Mouse (Mus musculus) urinary bladder, adult 18-20 months (tissue): ENCODE results near the gene Daam2.

Source experiments
- DNase-seq, 2 experiments: peaks; one replicate each; pipeline ENCODE4 v3.0.0; 2022; ENCODE audit warnings: low spot score in 2 of 2, mixed read lengths in 2 of 2

Gene Daam2

GRCm38 (mm10) chr17:49531661-49532060 lies 32.5 kb downstream of the Daam2 start:
- no peak for DNase-seq

GRCm38 (mm10) chr17:49530215-49530614 lies 33.9 kb downstream of the Daam2 start:
- DNase-seq = peak in 1 of 2 experiments; percentile 5

GRCm38 (mm10) chr17:49528503-49529205 lies 35.5 kb downstream of the Daam2 start:
- no peak for DNase-seq

GRCm38 (mm10) chr17:49528033-49528432 lies 36.1 kb downstream of the Daam2 start:
- DNase-seq = no peak

GRCm38 (mm10) chr17:49526566-49526965 lies 37.6 kb downstream of the Daam2 start:
- DNase-seq = no peak

GRCm38 (mm10) chr17:49525911-49526310 lies 38.2 kb downstream of the Daam2 start:
- no peak for DNase-seq

- DNase-seq = no peak
Observed at GRCm38 (mm10) chr17:49524584-49524983, 39.6 kb downstream of the Daam2 start.

GRCm38 (mm10) chr17:49522435-49522834 lies 41.7 kb downstream of the Daam2 start:
- DNase-seq = no peak

GRCm38 (mm10) chr17:49522002-49522401 lies 42.1 kb downstream of the Daam2 start:
- no peak for DNase-seq

- no peak for DNase-seq
Observed at GRCm38 (mm10) chr17:49520674-49521073, 43.5 kb downstream of the Daam2 start.

GRCm38 (mm10) chr17:49519576-49520247 lies 44.4 kb downstream of the Daam2 start:
- DNase-seq = no peak

- DNase-seq = no peak
Observed at GRCm38 (mm10) chr17:49517091-49517490, 47.1 kb downstream of the Daam2 start.

GRCm38 (mm10) chr17:49515678-49516077 lies 48.5 kb downstream of the Daam2 start:
- DNase-seq = no peak

- no peak for DNase-seq
Observed at GRCm38 (mm10) chr17:49515141-49515540, 49.0 kb downstream of the Daam2 start.

GRCm38 (mm10) chr17:49512671-49513085 lies 51.5 kb downstream of the Daam2 start:
- DNase-seq = no peak

- DNase-seq = no peak
Observed at GRCm38 (mm10) chr17:49509431-49509830, 54.7 kb downstream of the Daam2 start.

GRCm38 (mm10) chr17:49503246-49503900 lies 60.8 kb downstream of the Daam2 start:
- no peak for DNase-seq

- no peak for DNase-seq
Observed at GRCm38 (mm10) chr17:49500234-49500633, 63.9 kb downstream of the Daam2 start.

- no peak for DNase-seq
Observed at GRCm38 (mm10) chr17:49499635-49500034, 64.5 kb downstream of the Daam2 start.

- DNase-seq = no peak
Observed at GRCm38 (mm10) chr17:49498169-49498568, 66.0 kb downstream of the Daam2 start.

- no peak for DNase-seq
Observed at GRCm38 (mm10) chr17:49493276-49493675, 70.9 kb downstream of the Daam2 start.

- DNase-seq = no peak
Observed at GRCm38 (mm10) chr17:49489098-49489497, 75.0 kb downstream of the Daam2 start.

GRCm38 (mm10) chr17:49484435-49484834 lies 79.7 kb downstream of the Daam2 start:
- DNase-seq = no peak
